Mouse (Mus musculus) MEL (cell line): ENCODE results near the gene Mark1.

Source experiments
- CTCF ChIP-seq, 3 experiments: IDR thresholded peaks in 2 of 3; conservative IDR thresholded peaks in 1 of 3; 2 replicates each; pipeline ENCODE4 v1.5.1; 2011 to 2012; ENCODE audit warnings: low read length in 3 of 3, low read depth in 2 of 3, mild to moderate bottlenecking in 2 of 3, improper control_type of control experiment in 1 of 3, inconsistent platforms in 1 of 3, mixed read lengths in 1 of 3, moderate library complexity in 1 of 3; ENCODE audit not compliant: control insufficient read depth in 1 of 3, insufficient read depth in 1 of 3, poor library complexity in 1 of 3, severe bottlenecking in 1 of 3
- MAX ChIP-seq: IDR thresholded peaks from 2 replicates; pipeline ENCODE4 v1.6.1; 2011; ENCODE audit warnings: low read length, improper control_type of control experiment
- POLR2A ChIP-seq, 2 experiments: IDR thresholded peaks; 2 replicates each; pipeline ENCODE4 v1.6.1; 2011 to 2012; ENCODE audit warnings: low read length in 2 of 2, mild to moderate bottlenecking in 2 of 2, control low read depth in 1 of 2, improper control_type of control experiment in 1 of 2, low read depth in 1 of 2, moderate library complexity in 1 of 2; ENCODE audit not compliant: control insufficient read depth in 1 of 2, insufficient read depth in 1 of 2, poor library complexity in 1 of 2
- TBP ChIP-seq: IDR thresholded peaks from 2 replicates; pipeline ENCODE4 v1.8.0; 2011; ENCODE audit warnings: low read depth, low read length, improper control_type of control experiment
- ZNF384 ChIP-seq: IDR thresholded peaks from 2 replicates; pipeline ENCODE4 v1.6.1; 2012; ENCODE audit warnings: low read depth, mild to moderate bottlenecking, inconsistent platforms, low read length, improper control_type of control experiment

DNA sequence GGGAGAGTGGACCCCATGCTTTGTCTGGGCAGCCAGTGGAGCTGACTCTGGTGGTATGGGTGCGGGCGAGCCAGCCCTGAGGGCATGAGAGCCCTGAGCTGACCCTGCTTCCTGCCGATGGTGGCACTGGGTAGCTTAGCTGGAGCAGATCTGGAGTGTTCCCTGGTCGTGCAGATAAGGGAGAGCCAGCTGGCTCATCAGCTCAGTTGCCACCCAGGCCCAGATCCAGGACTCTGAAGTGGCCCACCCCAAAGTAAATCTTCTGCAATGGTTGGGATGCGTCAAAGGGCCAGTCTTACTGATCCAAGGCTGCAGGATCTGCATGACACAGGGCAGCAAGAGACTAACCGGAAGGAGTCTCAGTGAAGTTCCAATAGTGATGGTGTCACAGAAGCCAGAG, 109.9 kb downstream of the Mark1 start:
- no peak for TF ChIP-seq ZNF384
- TF ChIP-seq POLR2A (IDR thresholded peaks at IDR 0.05; ENCODE audit: control insufficient read depth in 1 of 2, insufficient read depth in 1 of 2, low read depth in 1 of 2, low read length in 2 of 2, poor library complexity in 1 of 2), result no peak
- TF ChIP-seq MAX, result no peak
- TF ChIP-seq TBP, result no peak
- TF ChIP-seq CTCF (IDR thresholded peaks at IDR 0.05 in 2 of 3, conservative IDR thresholded peaks at IDR 0.05 in 1 of 3; ENCODE audit: control insufficient read depth in 1 of 3, insufficient read depth in 1 of 3, low read depth in 2 of 3, low read length in 3 of 3, poor library complexity in 1 of 3, severe bottlenecking in 1 of 3), result no peak
